Mouse (Mus musculus) midbrain, embryonic 11.5 days (tissue): ENCODE results near the gene Casp3. TPM values are rescaled to one million over a fixed set of nuclear protein-coding genes. Genes with fewer than 3 reads are reported as not detected.
"Not testable (repeated sequence)": the region's sequence is repeated elsewhere in the genome, so short reads cannot be mapped to it uniquely, and the experiment has no call there.

Experiments
- ATAC-seq: fragments of 200-750 bp; cut with Nextera tagmentation; 2 replicates; pipeline ENCODE4 v1.8.0; 2017; ENCODE audit warnings: moderate TSS enrichment, moderate library complexity; ENCODE audit not compliant: low FRiP score
- DNase-seq: peaks from one replicate; pipeline ENCODE4 v3.0.0; 2015; ENCODE audit warnings: low spot score; ENCODE audit errors: missing footprints
- H3K27ac ChIP-seq: fragments of 300-500 bp; sonication (generic); 2 replicates; pipeline ENCODE4 v1.5.1; 2014; ENCODE audit warnings: low read depth, low read length
- H3K27me3 ChIP-seq: fragments of 300-500 bp; sonication (generic); 2 replicates; pipeline ENCODE4 v1.6.1; 2014; ENCODE audit warnings: mild to moderate bottlenecking, low read length, moderate library complexity, mixed read lengths; ENCODE audit not compliant: control insufficient read depth, insufficient read depth
- H3K36me3 ChIP-seq: fragments of 300-500 bp; sonication (generic); 2 replicates; pipeline ENCODE4 v1.6.1; 2014; ENCODE audit warnings: mild to moderate bottlenecking, low read length, moderate library complexity, mixed read lengths; ENCODE audit not compliant: control insufficient read depth, insufficient read depth
- H3K4me1 ChIP-seq: fragments of 300-500 bp; sonication (generic); 2 replicates; pipeline ENCODE4 v1.6.1; 2014; ENCODE audit warnings: low read length; ENCODE audit not compliant: control insufficient read depth, insufficient read depth
- H3K4me2 ChIP-seq: fragments of 300-500 bp; sonication (generic); 2 replicates; pipeline ENCODE4 v1.6.1; 2014; ENCODE audit warnings: mild to moderate bottlenecking, moderate library complexity
- H3K4me3 ChIP-seq: fragments of 300-500 bp; sonication (generic); 2 replicates; pipeline ENCODE4 v1.5.1; 2014; ENCODE audit warnings: low read depth, low read length
- H3K9ac ChIP-seq: fragments of 300-500 bp; sonication (generic); 2 replicates; pipeline ENCODE4 v1.6.1; 2014; ENCODE audit warnings: low read length
- H3K9me3 ChIP-seq: fragments of 300-500 bp; sonication (generic); 2 replicates; pipeline ENCODE4 v1.6.1; 2016; ENCODE audit warnings: low read length; ENCODE audit not compliant: control insufficient read depth
- WGBS: fragments of 180-500 bp; shearing (Covaris S2); extraction: QIAGEN DNeasy Blood & Tissue Kit; methylation state at CpG from one replicate; pipeline ENCODE4 v1.1.7; 2014; 5-methylcytosine and 5-hydroxymethylcytosine counted together
- polyA plus RNA-seq: library from polyadenylated mRNA; unstranded; fragments of >200 nt; fragmentation: Nextera tagmentation; extraction: Ambion mirVana; gene quantifications from 2 replicates; pipeline ENCODE4 v1.2.1, GENCODE M21; 2014

Gene Casp3
- 151 and 165 TPM in 2 replicates for polyA plus RNA-seq

DNA sequence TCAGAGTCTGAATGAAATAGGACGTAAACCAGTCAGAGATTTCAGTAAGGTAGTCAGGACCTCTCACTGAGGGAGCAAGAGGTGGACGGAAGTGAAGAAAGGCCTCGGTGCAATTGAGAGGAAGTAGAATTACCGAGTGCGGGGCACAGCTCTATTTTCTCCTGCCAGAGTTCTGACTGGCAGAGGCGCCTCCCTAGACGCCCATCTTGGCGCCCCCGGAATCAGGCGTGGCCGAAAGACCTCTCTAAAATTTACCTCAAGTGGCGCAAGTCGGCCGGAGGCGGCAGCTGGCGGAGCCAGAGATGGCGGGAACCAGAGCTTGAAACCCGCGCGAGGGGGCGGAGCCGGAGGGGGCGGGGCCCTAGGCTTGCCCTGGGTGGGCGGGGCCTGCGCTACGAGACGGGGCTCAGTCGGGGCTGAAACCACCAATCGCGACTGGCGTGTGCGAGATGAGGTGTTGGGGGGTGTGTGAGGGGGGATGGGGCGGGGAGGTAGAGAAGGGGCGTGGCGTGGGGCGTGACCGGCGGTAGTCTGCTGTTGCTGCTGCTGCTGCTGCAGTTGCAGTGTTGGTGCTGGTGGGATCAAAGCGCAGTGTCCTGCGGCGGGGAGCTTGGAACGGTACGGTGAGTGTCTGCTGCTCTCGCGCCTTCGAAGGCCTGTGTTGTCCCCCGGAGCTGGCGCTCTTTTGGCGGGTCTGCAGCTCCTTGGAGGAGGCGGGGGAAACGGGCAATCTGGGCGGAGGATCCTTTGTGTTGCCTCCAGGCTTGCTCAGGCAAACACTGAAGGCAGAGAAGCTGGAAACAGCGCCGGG is at the start of gene Casp3, which contains the start of gene Primpol:
Gene Casp3, plus strand, starts transcription at position 413 of the 811 bp plus-strand sequence.
Gene Primpol, minus strand, starts transcription at position 334 of the 811 bp plus-strand sequence.
- Histone ChIP-seq H3K27me3 (no peaks in the 10 kb centered on the region), H3K9me3 (no peaks in the 10 kb centered on the region), H3K9ac (peak within 1 kb of the TSS; percentile 92), H3K4me3 (peak within 1 kb of the TSS; percentile 77), H3K36me3 (no peaks in the 10 kb centered on the region), H3K4me1 (peaks cover 21% of the 10 kb centered on the region), H3K4me2 (peak within 1 kb of the TSS; percentile 96), H3K27ac (peak within 1 kb of the TSS; percentile 67)
- under 1% methylated on average over 53 of the region's 54 CpGs for WGBS
- ATAC-seq, result peak; percentile 98
- peak; percentile 100 for DNase-seq

GRCm38 (mm10) chr8:46567946-46568345 is 49.1 kb upstream of the Casp3 start:
- H3K36me3 ChIP-seq, result 0 out of 2 replicates have a peak, but pooled peaks cover 3% of the 10 kb centered on the region
- no peaks in the 10 kb centered on the region for H3K9me3 ChIP-seq
- DNase-seq (no peak), ATAC-seq (no peak)
- H3K9ac ChIP-seq, result no peak overlapping the region
- no peak overlapping the region for H3K4me3 ChIP-seq
- H3K27me3 ChIP-seq, result no peaks in the 10 kb centered on the region
- 91% methylated on average over 8 of the region's 8 CpGs for WGBS
- H3K4me2 ChIP-seq, result no peak overlapping the region
- H3K4me1 ChIP-seq, result no peaks in the 10 kb centered on the region
- no peak overlapping the region for H3K27ac ChIP-seq

- ATAC-seq (no peak), DNase-seq (no peak)
- Histone ChIP-seq H3K9ac (no peak overlapping the region), H3K27me3 (no peaks in the 10 kb centered on the region), H3K27ac (no peak overlapping the region), H3K9me3 (no peaks in the 10 kb centered on the region), H3K36me3 (peaks cover 7% of the 10 kb centered on the region; the same call in 1 of the 2 replicates), H3K4me1 (no peaks in the 10 kb centered on the region), H3K4me2 (no peak overlapping the region), H3K4me3 (no peak overlapping the region)
- whole genome bisulfite sequencing, result 84% methylated on average over 2 of the region's 2 CpGs
Observed at GRCm38 (mm10) chr8:46568942-46569341, 48.1 kb upstream of the Casp3 start.

- H3K4me1 ChIP-seq, result no peaks in the 10 kb centered on the region
- no peaks in the 10 kb centered on the region for H3K27me3 ChIP-seq
- H3K4me2 ChIP-seq, result no peak overlapping the region
- ATAC-seq, result no peak
- no peak for DNase-seq
- no peaks in the 10 kb centered on the region for H3K9me3 ChIP-seq
- no peak overlapping the region for H3K4me3 ChIP-seq
- 93% methylated on average over 19 of the region's 19 CpGs for WGBS
- no peak overlapping the region for H3K27ac ChIP-seq
- no peak overlapping the region for H3K9ac ChIP-seq
- peaks cover 7% of the 10 kb centered on the region; the same call in 1 of the 2 replicates for H3K36me3 ChIP-seq
Observed at GRCm38 (mm10) chr8:46569659-46570441, 47.2 kb upstream of the Casp3 start.

- Histone ChIP-seq H3K4me2 (no peak overlapping the region), H3K9ac (no peak overlapping the region), H3K4me3 (no peak overlapping the region), H3K27me3 (no peaks in the 10 kb centered on the region), H3K36me3 (peaks cover 7% of the 10 kb centered on the region; the same call in 1 of the 2 replicates), H3K9me3 (no peaks in the 10 kb centered on the region), H3K27ac (no peak overlapping the region), H3K4me1 (no peaks in the 10 kb centered on the region)
- no peak for ATAC-seq
- 92% methylated on average over 9 of the region's 14 CpGs for WGBS
- DNase-seq, result no peak
Observed at GRCm38 (mm10) chr8:46570673-46571072, 46.4 kb upstream of the Casp3 start.

GRCm38 (mm10) chr8:46573446-46573845 is 43.6 kb upstream of the Casp3 start:
- Histone ChIP-seq H3K4me3 (no peak overlapping the region), H3K9ac (no peak overlapping the region), H3K9me3 (no peaks in the 10 kb centered on the region), H3K27me3 (no peaks in the 10 kb centered on the region), H3K27ac (no peak overlapping the region), H3K4me1 (no peaks in the 10 kb centered on the region), H3K4me2 (no peak overlapping the region), H3K36me3 (peaks cover 5% of the 10 kb centered on the region; the same call in 1 of the 2 replicates)
- no peak for DNase-seq
- 84% methylated on average over 2 of the region's 2 CpGs for WGBS
- ATAC-seq, result no peak

DNA sequence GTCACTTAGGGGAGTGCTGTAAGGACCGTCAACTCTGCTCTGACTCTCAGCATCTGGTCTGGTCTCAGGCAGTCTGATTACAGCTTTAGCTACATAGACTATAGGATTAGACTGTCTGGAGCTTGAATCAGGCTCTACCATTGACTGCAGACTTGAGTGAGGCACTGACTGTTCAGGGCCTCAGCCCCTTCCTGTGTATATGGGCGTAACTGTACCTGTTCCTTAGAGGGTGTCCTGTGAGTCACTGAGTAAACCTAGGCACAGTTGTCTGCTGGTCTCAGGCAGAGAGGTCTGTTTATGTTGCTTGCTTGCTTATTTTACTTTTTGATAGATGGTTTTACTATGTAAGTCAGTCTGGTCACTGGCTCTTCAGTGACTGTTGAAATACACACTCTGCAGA is 43.1 kb upstream of the Casp3 start:
- no peaks in the 10 kb centered on the region for H3K4me1 ChIP-seq
- no peak overlapping the region for H3K9ac ChIP-seq
- H3K27me3 ChIP-seq, result no peaks in the 10 kb centered on the region
- H3K4me2 ChIP-seq, result no peak overlapping the region
- DNase-seq (no peak), ATAC-seq (no peak)
- H3K27ac ChIP-seq, result no peak overlapping the region
- no peaks in the 10 kb centered on the region for H3K9me3 ChIP-seq
- H3K36me3 ChIP-seq, result peaks cover 5% of the 10 kb centered on the region; the same call in 1 of the 2 replicates
- WGBS, result 89% methylated on average over 2 of the region's 2 CpGs
- no peak overlapping the region for H3K4me3 ChIP-seq

- Histone ChIP-seq H3K4me1 (no peaks in the 10 kb centered on the region), H3K4me3 (no peak overlapping the region), H3K4me2 (no peak overlapping the region), H3K27ac (no peak overlapping the region), H3K9me3 (no peaks in the 10 kb centered on the region), H3K36me3 (peaks cover 2% of the 10 kb centered on the region; the same call in 1 of the 2 replicates), H3K9ac (no peak overlapping the region), H3K27me3 (no peaks in the 10 kb centered on the region)
- no peak for ATAC-seq
- DNase-seq, result no peak
- WGBS, result 96% methylated on average over 9 of the region's 9 CpGs
Observed at GRCm38 (mm10) chr8:46578794-46579193, 38.3 kb upstream of the Casp3 start.

GRCm38 (mm10) chr8:46584328-46584727 is 32.8 kb upstream of the Casp3 start:
- H3K9me3 ChIP-seq, H3K4me2 ChIP-seq, H3K27ac ChIP-seq, H3K9ac ChIP-seq, H3K27me3 ChIP-seq, H3K4me1 ChIP-seq, ATAC-seq, DNase-seq, H3K36me3 ChIP-seq, H3K4me3 ChIP-seq: not testable (repeated sequence)
- WGBS, result 45% methylated on average over 4 of the region's 4 CpGs
